Mouse (Mus musculus) right cerebral cortex, postnatal 10 days (tissue): Measurements from ENCODE around the gene Tgfb1i1.

ENCODE experiments used
- DNase-seq, 2 experiments: peaks; one replicate each; pipeline ENCODE4 v3.0.0; 2021; ENCODE audit warnings: low spot score in 2 of 2

The Tgfb1i1 gene

DNA sequence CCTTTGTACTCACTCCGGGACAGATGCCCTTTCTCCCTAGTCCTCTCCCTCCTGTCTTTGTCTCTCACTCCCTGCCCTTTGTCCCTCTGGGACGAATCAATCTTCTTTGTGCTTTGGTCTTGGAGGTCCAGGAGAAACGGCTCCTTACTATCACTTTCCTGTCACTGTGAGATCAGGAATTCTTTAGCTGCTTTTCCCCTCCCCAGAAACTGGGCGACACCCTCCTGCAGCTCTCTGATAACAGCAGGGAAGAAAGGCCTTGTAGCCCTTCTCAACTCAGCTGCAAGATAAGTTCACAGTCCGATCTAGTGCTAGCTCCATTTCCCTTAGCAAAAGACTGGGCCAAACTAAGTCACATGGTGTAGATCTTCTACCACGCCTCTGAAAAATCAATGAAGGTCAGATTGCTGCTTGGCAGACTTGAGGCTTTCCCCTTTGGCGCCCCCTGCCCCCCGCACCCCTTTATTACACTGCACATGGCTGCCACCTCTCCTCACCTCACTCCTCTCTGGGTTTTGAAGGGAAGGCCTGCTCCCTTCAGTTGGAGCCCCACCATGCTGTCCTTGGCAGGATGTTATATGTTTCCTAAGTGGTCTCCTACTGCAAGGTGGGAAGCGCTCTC lies 42.4 kb downstream of the Tgfb1i1 start:
- DNase-seq, result no peak

DNA sequence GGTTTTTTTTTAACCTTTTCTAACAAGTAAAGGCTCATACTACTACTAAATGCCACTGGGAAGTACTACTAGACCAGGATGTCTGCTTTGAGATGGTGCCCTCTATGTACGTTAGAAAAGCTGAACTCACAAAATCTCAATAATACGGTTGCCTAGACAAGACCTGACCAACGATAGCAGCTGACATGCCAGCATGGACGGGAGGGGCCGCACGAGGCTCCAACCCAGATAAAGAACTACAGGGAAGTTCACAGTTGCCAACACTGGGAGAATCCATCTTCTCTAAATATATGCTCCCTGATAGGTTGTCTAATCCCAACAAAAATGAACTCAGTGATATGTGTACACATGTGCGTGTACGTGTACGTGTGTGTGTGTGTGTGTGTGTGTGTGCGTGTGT lies 48.2 kb downstream of the Tgfb1i1 start:
- no peak for DNase-seq

DNA sequence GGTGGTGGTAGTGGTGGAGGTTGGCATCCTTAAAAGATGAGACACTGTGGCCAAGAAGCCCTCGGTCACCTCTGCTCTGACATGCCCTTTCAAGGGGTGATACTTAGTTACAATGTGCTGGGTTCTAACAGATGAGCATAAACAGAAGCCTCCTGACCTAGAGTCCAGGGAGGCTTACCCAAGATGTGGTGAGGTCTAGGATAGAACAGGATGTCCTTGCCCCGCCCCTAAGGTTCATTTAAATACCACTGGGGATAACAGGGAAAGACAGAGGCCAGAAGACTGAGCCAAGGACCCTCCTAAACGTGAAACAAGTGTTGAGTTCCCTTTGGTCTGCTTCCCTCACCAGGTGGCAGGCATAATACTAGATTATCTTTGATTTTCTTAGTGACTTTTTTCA lies 49.9 kb downstream of the Tgfb1i1 start:
- DNase-seq, result no peak

DNA sequence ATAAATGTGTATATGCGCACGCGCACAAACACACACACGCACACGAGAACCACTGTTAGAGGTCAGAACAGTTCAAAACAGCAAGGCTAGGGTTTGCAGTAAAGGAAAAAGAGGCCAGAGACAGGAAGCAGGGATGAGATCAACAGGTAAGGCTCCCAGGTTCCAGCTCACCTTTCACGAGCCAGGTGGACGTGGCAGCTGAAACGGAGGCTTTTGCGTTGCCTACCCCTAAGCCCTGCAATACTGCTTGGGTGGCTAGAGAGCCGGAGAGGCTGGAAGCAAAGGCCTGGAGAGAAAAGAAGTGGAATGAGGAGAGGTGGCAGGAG lies 50.6 kb downstream of the Tgfb1i1 start:
- no peak for DNase-seq

DNA sequence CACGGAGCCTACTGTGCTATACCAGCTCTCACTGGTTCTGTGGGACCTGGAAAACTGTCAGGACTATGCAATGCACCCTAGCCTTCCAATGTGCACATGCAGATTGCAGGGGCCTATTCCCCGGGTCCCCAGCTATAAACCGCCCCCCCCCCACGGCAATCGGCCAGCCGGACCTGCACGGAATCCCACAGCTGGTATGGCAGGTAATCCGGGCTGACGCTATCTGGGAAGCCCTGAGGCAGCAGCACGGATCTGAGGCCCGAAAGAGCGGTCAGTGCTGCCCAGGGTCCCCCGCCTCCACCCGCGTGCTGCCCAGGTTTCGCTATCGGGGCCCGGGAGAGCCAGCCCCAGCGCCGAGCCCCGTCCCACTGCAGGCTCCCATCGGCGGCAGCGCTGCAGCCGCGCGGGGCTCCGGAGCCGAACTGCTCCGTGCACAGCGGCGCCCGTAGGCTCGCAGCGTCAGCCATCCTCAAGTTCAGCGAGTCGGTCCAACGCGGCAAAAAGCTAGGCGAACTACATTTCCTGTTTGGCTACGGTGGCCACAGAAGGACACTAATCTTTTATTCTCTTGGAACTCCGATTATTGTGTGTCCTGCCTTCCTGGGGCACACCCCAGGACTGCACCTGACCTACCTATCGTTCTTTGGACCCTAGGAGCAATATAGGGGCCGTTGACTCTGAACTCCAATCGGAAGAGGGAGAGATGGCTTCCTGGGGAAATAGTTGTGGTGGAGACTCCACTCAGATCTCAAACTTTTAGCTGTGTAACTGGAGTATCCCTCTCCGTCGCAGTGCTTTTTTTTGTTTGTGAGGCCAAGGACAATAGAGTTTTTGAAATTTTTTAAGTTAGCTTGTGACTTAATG lies 51.2 kb downstream of the Tgfb1i1 start, which contains the start of gene BC017158:
Gene BC017158, minus strand, starts transcription at position 554 of the 864 bp plus-strand sequence.
- DNase-seq, result peak; percentile 74 to 75

DNA sequence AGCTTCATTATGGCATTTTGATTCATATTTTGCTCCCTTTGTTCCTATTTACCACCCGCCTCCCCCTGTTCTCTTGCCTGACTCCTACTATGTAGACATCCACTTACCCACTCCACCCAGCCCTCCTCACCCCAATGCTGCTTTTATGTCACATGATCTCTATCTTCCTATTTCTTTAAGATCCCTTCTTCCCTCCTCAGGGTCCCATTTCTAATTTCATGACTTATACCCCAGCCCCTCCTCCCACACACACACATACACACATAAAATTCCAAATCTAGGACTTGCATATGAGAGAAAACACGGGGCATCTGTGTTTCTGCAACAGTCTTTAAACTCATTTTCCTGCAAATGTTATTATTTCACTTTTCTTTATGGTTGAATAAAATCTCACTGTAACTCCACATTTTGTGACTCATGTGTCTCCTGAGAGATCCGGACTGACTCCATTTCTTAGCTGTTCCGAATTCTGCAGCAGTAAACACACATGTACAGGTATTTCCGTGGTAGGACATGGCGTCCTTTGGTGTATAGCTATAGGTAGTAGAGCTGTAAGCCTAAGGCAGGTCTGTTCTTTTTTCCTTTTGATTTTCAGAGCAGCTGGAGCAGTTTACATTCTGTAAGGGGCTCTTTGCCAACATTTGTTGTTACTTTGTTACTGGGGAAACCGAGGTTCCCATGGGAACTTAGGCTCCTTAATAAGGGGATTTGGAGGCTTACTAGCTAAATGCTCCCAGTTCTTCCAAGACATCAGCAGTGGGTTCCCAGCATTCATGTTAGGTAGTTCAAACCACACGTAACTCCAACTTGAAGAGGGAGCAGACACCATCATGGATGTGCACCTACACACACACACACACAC lies 52.1 kb downstream of the Tgfb1i1 start:
- peak; percentile 31 to 51 for DNase-seq

DNA sequence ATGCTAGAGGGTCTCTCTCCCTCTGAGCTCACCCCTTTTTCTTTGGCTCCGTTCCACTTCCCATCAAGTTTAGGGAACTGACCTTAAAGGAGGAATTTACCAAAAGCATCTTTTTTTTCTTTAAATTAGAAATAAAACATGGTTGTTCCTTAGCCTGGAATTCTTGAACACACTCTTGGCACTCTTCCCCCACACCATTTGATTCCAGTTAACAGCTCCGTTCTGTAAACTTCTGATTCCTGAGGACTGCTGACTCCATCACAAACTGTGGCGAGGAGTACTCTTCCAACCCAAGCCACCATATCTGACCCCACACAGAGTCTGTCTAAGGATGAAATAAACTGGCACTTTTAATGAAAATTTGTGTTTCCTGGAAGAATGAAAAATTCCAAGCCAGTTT lies 54.3 kb downstream of the Tgfb1i1 start:
- no peak for DNase-seq

DNA sequence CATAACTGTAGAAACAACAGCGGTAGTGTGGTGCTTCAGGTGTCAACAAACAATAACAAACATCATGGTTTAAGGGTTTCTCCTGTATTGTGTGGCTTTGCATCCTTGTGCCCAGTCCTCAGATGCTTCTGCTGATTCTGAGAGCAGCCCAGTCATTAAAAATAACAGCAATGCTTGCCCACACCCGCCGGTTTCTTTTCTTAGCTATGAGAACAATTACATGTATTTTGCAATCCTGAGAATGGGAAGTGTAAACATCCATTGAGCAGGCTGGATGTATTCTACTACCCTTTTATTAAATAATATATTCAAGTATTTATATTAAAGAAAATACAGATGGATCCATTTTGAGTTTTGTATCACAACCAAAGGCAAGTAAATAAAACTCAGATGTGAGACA lies 55.5 kb downstream of the Tgfb1i1 start:
- no peak for DNase-seq

DNA sequence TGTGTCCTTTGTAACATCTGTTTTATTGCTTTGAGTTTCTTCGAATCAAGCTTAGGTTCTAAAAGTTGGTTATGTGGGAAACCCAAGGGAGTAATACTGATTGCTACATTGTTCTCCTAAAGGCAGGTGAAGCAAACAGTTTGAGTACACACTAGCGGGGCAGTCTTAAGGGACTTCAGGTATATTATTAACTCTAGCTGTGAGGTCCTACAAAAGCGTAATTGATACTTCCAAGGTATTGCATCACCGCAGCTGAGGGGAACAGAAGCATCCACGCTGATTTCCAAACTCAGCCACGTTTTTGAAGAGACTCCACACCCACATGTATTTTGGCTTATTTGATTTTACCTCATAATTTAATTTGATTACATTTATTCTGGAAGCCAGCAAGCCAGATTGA lies 57.6 kb downstream of the Tgfb1i1 start:
- no peak for DNase-seq

DNA sequence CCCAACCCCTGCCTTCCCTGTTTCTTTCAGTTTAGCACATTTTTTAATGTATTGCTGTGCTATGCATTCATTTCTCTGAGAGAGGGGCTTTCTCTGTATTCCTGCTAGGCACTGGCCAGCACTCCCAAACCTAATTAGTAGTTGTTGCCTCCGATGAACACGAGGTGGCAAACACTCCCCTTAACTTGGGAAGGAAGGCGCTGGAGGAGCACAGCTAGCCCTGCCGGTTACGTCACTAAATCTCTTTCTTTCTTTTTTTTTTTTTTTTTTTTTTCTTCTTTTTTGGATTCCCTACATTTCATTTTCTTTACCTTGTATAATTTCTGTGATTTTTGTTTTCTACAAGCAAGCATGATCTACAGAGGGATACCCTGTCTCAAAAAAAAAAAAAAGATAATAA lies 58.3 kb downstream of the Tgfb1i1 start:
- DNase-seq, result peak; percentile 69 to 80
